Mouse (Mus musculus): ENCODE data around the gene Brsk2. TPM values are rescaled to one million over a fixed set of nuclear protein-coding genes. Genes with fewer than 3 reads are reported as not detected.

The Brsk2 gene
- not detected in 2 replicates for polyA plus RNA-seq (2012; ENCODE audit: low replicate concordance)

DNA sequence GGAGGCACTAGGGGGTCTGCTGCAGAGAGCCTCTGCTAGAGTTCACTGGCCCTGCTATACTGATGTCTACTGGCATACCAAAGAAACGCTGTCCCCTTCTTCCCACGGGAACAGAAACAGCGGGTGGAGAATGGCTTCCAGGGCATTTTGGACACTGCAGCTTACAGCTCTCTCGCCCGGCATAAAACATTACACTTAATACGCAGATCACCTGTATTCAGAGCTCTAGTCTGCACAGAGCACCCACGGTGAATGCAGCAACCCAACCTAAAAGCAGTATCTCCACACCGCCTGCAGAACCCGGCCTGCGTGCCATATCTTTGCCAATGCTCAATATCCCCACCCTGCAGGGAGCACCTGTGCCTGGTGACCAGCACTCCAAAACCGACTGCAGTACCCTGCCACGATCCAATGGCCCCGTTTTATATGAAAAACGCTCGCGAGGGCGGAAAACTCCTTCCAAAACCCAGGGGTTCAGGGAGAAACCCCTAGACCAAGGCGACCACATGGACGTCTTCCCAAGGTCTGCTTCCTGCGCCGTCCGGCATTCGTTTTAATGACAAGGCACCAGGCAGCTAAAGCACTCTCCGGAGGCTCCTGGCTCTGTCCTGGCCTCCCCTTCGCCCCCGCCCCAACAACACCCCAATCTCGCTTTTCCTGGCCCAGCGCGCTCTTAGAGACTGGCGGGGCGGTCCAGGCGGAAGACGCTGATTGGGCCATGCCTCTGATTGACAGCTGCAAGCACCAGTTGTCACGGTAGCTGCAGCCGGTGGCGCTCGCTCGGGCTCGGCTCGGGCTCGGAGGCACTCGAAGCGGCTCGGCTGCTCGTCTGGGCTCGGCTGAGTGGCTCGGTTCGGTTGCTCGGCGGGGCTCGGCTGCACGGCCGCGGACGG lies at the start of gene Brsk2:
TSS of gene Brsk2 (plus strand) at position 846 of the 893 bp plus-strand sequence.

DNA sequence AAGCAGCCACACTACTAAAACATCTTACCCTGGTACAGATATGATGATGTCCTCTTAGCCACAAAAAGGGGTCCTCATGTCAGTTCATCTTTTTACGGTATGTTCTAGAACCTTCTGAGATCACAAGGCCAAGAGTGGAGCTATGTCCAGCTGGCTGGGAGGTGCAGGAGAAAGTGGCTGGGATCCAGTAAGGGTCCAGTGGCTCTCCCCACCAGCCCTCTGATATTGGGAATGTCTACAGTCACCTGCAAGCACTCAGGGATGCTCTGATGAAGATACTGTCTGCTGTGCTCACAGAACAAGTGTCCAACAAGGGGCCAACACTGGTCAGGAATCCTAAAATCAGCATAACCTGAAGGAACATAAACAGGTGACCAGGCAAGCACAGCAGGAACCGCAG lies 31.1 kb upstream of the Brsk2 start, which contains the start of gene Tollip:
TSS of gene Tollip (minus strand) at position 101 of the 400 bp plus-strand sequence.

Other genes with a start within 250 kb of the Brsk2 start
- gene Muc5ac, start 160.8 kb upstream of the Brsk2 start, polyA plus RNA-seq (2012; ENCODE audit: low replicate concordance), result 0.03 TPM in 1 of 2 replicates, not detected in the other
- not detected in 2 replicates for gene Muc5b, start 110.7 kb upstream of the Brsk2 start, polyA plus RNA-seq (2012; ENCODE audit: low replicate concordance)
- gene Tollip, start 31.2 kb upstream of the Brsk2 start, polyA plus RNA-seq (2012; ENCODE audit: low replicate concordance), result 57.6 and 72.5 TPM in 2 replicates
- gene Mob2, start 111.3 kb downstream of the Brsk2 start, polyA plus RNA-seq (2012; ENCODE audit: low replicate concordance), result 10.0 and 53.1 TPM in 2 replicates
- 14.9 and 17.9 TPM in 2 replicates for gene Dusp8, start 146.1 kb downstream of the Brsk2 start, polyA plus RNA-seq (2012; ENCODE audit: low replicate concordance)
- gene Gm45618, start 171.0 kb downstream of the Brsk2 start, polyA plus RNA-seq (2012; ENCODE audit: low replicate concordance), result not detected in 2 replicates
- not detected in 2 replicates for gene Gm39115, start 186.3 kb downstream of the Brsk2 start, polyA plus RNA-seq (2012; ENCODE audit: low replicate concordance)
- not detected in 2 replicates for gene Gm45337, start 194.9 kb downstream of the Brsk2 start, polyA plus RNA-seq (2012; ENCODE audit: low replicate concordance)
- gene Gm29735, start 207.4 kb downstream of the Brsk2 start, polyA plus RNA-seq (2012; ENCODE audit: low replicate concordance), result not detected in 2 replicates
- gene Gm4553, start 216.0 kb downstream of the Brsk2 start, polyA plus RNA-seq (2012; ENCODE audit: low replicate concordance), result not detected in 2 replicates
- not detected in 2 replicates for gene Krtap5-2, start 226.3 kb downstream of the Brsk2 start, polyA plus RNA-seq (2012; ENCODE audit: low replicate concordance)
- gene Gm10153, start 240.6 kb downstream of the Brsk2 start, polyA plus RNA-seq (2012; ENCODE audit: low replicate concordance), result not detected in 2 replicates

Data from leukemia stem cell, adult 10-12 weeks (primary cell).